In the genomic region with DNA sequence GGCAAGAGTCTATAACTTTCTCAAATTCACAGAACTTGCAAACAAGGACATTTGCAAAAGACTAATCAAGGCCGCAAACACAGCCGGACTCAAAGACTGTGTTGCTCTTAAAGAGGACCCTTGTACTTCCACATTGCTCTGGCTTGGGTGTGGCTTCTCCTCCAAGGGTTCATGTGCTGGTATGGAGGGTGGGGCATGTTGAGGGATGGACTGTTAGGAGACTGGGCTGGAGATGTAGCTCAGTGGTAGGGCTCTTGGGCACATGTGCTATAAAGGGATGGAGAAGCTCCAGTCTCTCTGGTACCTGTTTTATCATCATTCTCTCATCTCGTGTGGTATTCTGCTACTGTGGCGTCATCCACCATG, we compare ENCODE assay signal across 27 mouse cellular contexts. TPM values are rescaled to one million over a fixed set of nuclear protein-coding genes. Genes with fewer than 3 reads are reported as not detected.
DNase-seq lines count a peak whose midpoint lies in the region; ATAC-seq and TF ChIP-seq lines count a peak whose summit lies in the region.
"Had no signal": no experiment of that assay in that cellular context is flagged by ENCODE, and none has a peak within 500 bp of the region (broad histone marks: within the 10 kb centered on the region; RNA-seq: fewer than 3 reads in every experiment).

No protein-coding gene starts in this region.

- no peak for TF ChIP-seq EP300 in heart, postnatal 0 days (IDR thresholded peaks at IDR 0.05; ENCODE audit: low read depth)

- H3K4me1 ChIP-seq in heart, embryonic 12.5 days (replicated peaks), result peaks cover 30% of the 10 kb centered on the region
- H3K4me1 ChIP-seq in heart, postnatal 0 days (ENCODE audit: control insufficient read depth, insufficient read depth), result peaks cover 17% of the 10 kb centered on the region; the same call in 1 of the 2 replicates
- H3K4me1 ChIP-seq in midbrain, embryonic 13.5 days (replicated peaks), result peaks cover 8% of the 10 kb centered on the region
- H3K4me1 ChIP-seq in midbrain, embryonic 14.5 days (ENCODE audit: control insufficient read depth, insufficient read depth, low read length), result no peaks in the 10 kb centered on the region
- H3K4me1 ChIP-seq in thymus, adult 2 months (replicated peaks; ENCODE audit: control insufficient read depth, insufficient read depth, low read length), result no peaks in the 10 kb centered on the region
- H3K4me1 ChIP-seq: liver, embryonic 15.5 days; lung, embryonic 15.5 days; midbrain, embryonic 12.5 days; stomach, embryonic 15.5 days had no signal

- H3K36me3 ChIP-seq in heart, embryonic 12.5 days, result no peaks in the 10 kb centered on the region
- no peaks in the 10 kb centered on the region for H3K36me3 ChIP-seq in heart, postnatal 0 days (replicated peaks; ENCODE audit: control insufficient read depth, insufficient read depth, low read length)
- H3K36me3 ChIP-seq in midbrain, embryonic 13.5 days, result no peaks in the 10 kb centered on the region
- no peaks in the 10 kb centered on the region for H3K36me3 ChIP-seq in midbrain, embryonic 14.5 days (ENCODE audit: control insufficient read depth, insufficient read depth, low read length)
- no peaks in the 10 kb centered on the region for H3K36me3 ChIP-seq in thymus, adult 2 months (ENCODE audit: control insufficient read depth, insufficient read depth, low read length)
- H3K36me3 ChIP-seq: hindbrain, embryonic 12.5 days; liver, embryonic 15.5 days; lung, embryonic 15.5 days; midbrain, embryonic 12.5 days; neural tube, embryonic 15.5 days; stomach, embryonic 15.5 days had no signal

- H3K9me3 ChIP-seq in heart, embryonic 12.5 days (replicated peaks), result no peaks in the 10 kb centered on the region
- no peaks in the 10 kb centered on the region for H3K9me3 ChIP-seq in heart, postnatal 0 days (replicated peaks; ENCODE audit: control insufficient read depth, low read length)
- no peaks in the 10 kb centered on the region for H3K9me3 ChIP-seq in midbrain, embryonic 13.5 days
- no peaks in the 10 kb centered on the region for H3K9me3 ChIP-seq in midbrain, embryonic 14.5 days (ENCODE audit: control insufficient read depth, low read length)
- H3K9me3 ChIP-seq: forebrain, embryonic 13.5 days; hindbrain, embryonic 12.5 days; liver, embryonic 15.5 days; lung, embryonic 15.5 days; midbrain, embryonic 12.5 days; neural tube, embryonic 15.5 days; stomach, embryonic 15.5 days had no signal

- ATAC-seq in heart, embryonic 12.5 days (ENCODE audit: insufficient number of reproducible peaks, low FRiP score), result no peak
- ATAC-seq in heart, postnatal 0 days (ENCODE audit: insufficient read depth, low read depth), result no peak; the same call in 1 of the 2 replicates
- ATAC-seq in midbrain, embryonic 13.5 days, result peak; percentile 24; the same call in 1 of the 2 replicates
- no peak for ATAC-seq in midbrain, embryonic 14.5 days (ENCODE audit: low FRiP score, low TSS enrichment)
- ATAC-seq: forebrain, embryonic 13.5 days; hindbrain, postnatal 0 days; Patski had no signal

- no peaks in the 10 kb centered on the region for H3K27me3 ChIP-seq in heart, embryonic 12.5 days (replicated peaks)
- H3K27me3 ChIP-seq in heart, postnatal 0 days (ENCODE audit: control insufficient read depth, insufficient read depth, low read length), result no peaks in the 10 kb centered on the region
- no peaks in the 10 kb centered on the region; the same call in 1 of the 2 replicates for H3K27me3 ChIP-seq in midbrain, embryonic 13.5 days
- H3K27me3 ChIP-seq in midbrain, embryonic 14.5 days (ENCODE audit: control insufficient read depth, insufficient read depth, low read length), result no peaks in the 10 kb centered on the region
- H3K27me3 ChIP-seq in thymus, adult 2 months (ENCODE audit: control insufficient read depth, insufficient read depth, low read length), result no peaks in the 10 kb centered on the region
- H3K27me3 ChIP-seq: forebrain, embryonic 13.5 days; hindbrain, embryonic 12.5 days; liver, embryonic 15.5 days; lung, embryonic 15.5 days; midbrain, embryonic 12.5 days; neural tube, embryonic 15.5 days; Patski; stomach, embryonic 15.5 days had no signal

- no peak overlapping the region for H3K4me2 ChIP-seq in heart, embryonic 12.5 days
- no peak overlapping the region for H3K4me2 ChIP-seq in heart, postnatal 0 days (ENCODE audit: low read depth, low read length)
- no peak overlapping the region for H3K4me2 ChIP-seq in midbrain, embryonic 13.5 days (replicated peaks)
- H3K4me2 ChIP-seq in midbrain, embryonic 14.5 days (ENCODE audit: low read length), result no peak overlapping the region
- H3K4me2 ChIP-seq: forebrain, embryonic 13.5 days; hindbrain, embryonic 12.5 days; liver, embryonic 15.5 days; lung, embryonic 15.5 days; midbrain, embryonic 12.5 days; neural tube, embryonic 15.5 days; stomach, embryonic 15.5 days had no signal

- intact Hi-C loops in heart, postnatal 10 days (cut with DNase I), result no loop called here

- WGBS in heart, embryonic 12.5 days, result 67% methylated on average over 4 of the region's 4 CpGs
- 51% methylated on average over 4 of the region's 4 CpGs for WGBS in heart, postnatal 0 days
- 90% methylated on average over 4 of the region's 4 CpGs for WGBS in midbrain, embryonic 13.5 days
- WGBS in midbrain, embryonic 14.5 days, result 93% methylated on average over 4 of the region's 4 CpGs
- WGBS in thymus, adult 2 months, result 94% methylated on average over 4 of the region's 4 CpGs

- DNase-seq in heart, postnatal 10 days, result no peak
- DNase-seq in heart, postnatal 0 days (ENCODE audit: low spot score), result no peak
- DNase-seq in heart, adult 9 months (ENCODE audit: low spot score in 2 of 2), result no peak
- no peak for DNase-seq in midbrain, embryonic 14.5 days
- no peak for DNase-seq in thymus, adult 2 months
- DNase-seq in layer of hippocampus, postnatal 14 days (ENCODE audit: low spot score in 2 of 2), result no peak
- DNase-seq: adrenal gland, postnatal 10 days; cerebellum, adult 11 months; cerebellum, adult 9-10 months; cerebellum, postnatal 36 days; gastrocnemius, postnatal 14 days; kidney, adult 18-20 months; layer of hippocampus, postnatal 36 days; right cerebral cortex, postnatal 14 days; thymus, postnatal 25 days had no signal

- no peak for TF ChIP-seq CTCF in heart, postnatal 0 days (IDR thresholded peaks at IDR 0.05; ENCODE audit: low read depth)
- no peak for TF ChIP-seq CTCF in thymus, adult 2 months (IDR thresholded peaks at IDR 0.05; ENCODE audit: borderline replicate concordance, control insufficient read depth, extremely low read depth, insufficient read depth, low read length, poor library complexity)

- TF ChIP-seq POLR2A in thymus, adult 2 months (IDR thresholded peaks at IDR 0.05; ENCODE audit: control insufficient read depth, extremely low read depth, insufficient read depth, low read length, poor library complexity), result no peak

- H3K9ac ChIP-seq in heart, embryonic 12.5 days, result no peak overlapping the region
- H3K9ac ChIP-seq in heart, postnatal 0 days (replicated peaks; ENCODE audit: low read depth, low read length), result no peak overlapping the region
- H3K9ac ChIP-seq in midbrain, embryonic 13.5 days (replicated peaks), result no peak overlapping the region
- H3K9ac ChIP-seq in midbrain, embryonic 14.5 days (replicated peaks; ENCODE audit: low read length), result no peak overlapping the region
- H3K9ac ChIP-seq: forebrain, embryonic 13.5 days; hindbrain, embryonic 12.5 days; liver, embryonic 15.5 days; lung, embryonic 15.5 days; midbrain, embryonic 12.5 days; neural tube, embryonic 15.5 days; stomach, embryonic 15.5 days had no signal

- H3K4me3 ChIP-seq in heart, embryonic 12.5 days, result no peak overlapping the region
- H3K4me3 ChIP-seq in heart, postnatal 0 days (ENCODE audit: low read depth, low read length), result no peak overlapping the region
- H3K4me3 ChIP-seq in midbrain, embryonic 13.5 days (replicated peaks), result no peak overlapping the region
- no peak overlapping the region for H3K4me3 ChIP-seq in midbrain, embryonic 14.5 days (replicated peaks; ENCODE audit: low read depth, low read length)
- H3K4me3 ChIP-seq in thymus, adult 2 months (ENCODE audit: control insufficient read depth, insufficient read depth, low read length), result no peak overlapping the region
- H3K4me3 ChIP-seq: forebrain, embryonic 13.5 days; hindbrain, embryonic 12.5 days; liver, embryonic 15.5 days; lung, embryonic 15.5 days; midbrain, embryonic 12.5 days; neural tube, embryonic 15.5 days; stomach, embryonic 15.5 days had no signal

- peak overlapping the region; percentile 62 for H3K27ac ChIP-seq in heart, embryonic 12.5 days (ENCODE audit: poor library complexity, severe bottlenecking)
- peak overlapping the region; percentile 77 for H3K27ac ChIP-seq in heart, postnatal 0 days (ENCODE audit: low read depth)
- no peak overlapping the region for H3K27ac ChIP-seq in midbrain, embryonic 13.5 days
- H3K27ac ChIP-seq in midbrain, embryonic 14.5 days (replicated peaks; ENCODE audit: low read depth, low read length), result no peak overlapping the region
- H3K27ac ChIP-seq in thymus, adult 2 months (ENCODE audit: control insufficient read depth, insufficient read depth, low read length), result no peak overlapping the region
- H3K27ac ChIP-seq: forebrain, embryonic 13.5 days; hindbrain, embryonic 12.5 days; hindbrain, postnatal 0 days; liver, embryonic 15.5 days; lung, embryonic 15.5 days; midbrain, embryonic 12.5 days; neural tube, embryonic 15.5 days; stomach, embryonic 15.5 days had no signal

RNA-seq across cellular contexts. Expression of a gene that starts 7.7 kb away (rescaled TPM):
- 19.0 and 22.3 TPM in 2 replicates for polyA plus RNA-seq in heart, embryonic 12.5 days (2016; fragmentation: Nextera tagmentation; extraction: Ambion mirVana)
- total RNA-seq in heart, postnatal 10 days (2021), result 1 to 10 TPM; 5.8 to 6.4 TPM
- 3.6 and 3.8 TPM in 2 replicates for total RNA-seq in heart, postnatal 0 days (2014; rRNA removed; ENCODE audit: low replicate concordance)
- 4.7 and 5.7 TPM in 2 replicates for polyA plus RNA-seq in heart, postnatal 0 days (2015; fragmentation: Nextera tagmentation; extraction: Ambion mirVana)
- 5.0 and 6.1 TPM in 2 replicates for polyA plus RNA-seq in midbrain, embryonic 13.5 days (2015; fragmentation: Nextera tagmentation; extraction: Ambion mirVana)
- 10.7 and 11.3 TPM in 2 replicates for polyA plus RNA-seq in midbrain, embryonic 14.5 days (2014; fragmentation: Nextera tagmentation; extraction: Ambion mirVana)
- polyA plus RNA-seq in thymus, adult 2 months (2012; rRNA removed), result 2.8 and 3.0 TPM in 2 replicates
- 10 to 100 TPM; 24.5 to 28.0 TPM for total RNA-seq in layer of hippocampus, postnatal 14 days (2021)
- total RNA-seq: MEL had no signal

Comparison
In these comparisons a context has a peak if more than half of its experiments do, and no peak if none do; other contexts are left out.
1. H3K27ac ChIP-seq: peak in heart, embryonic 12.5 days (single experiment) and heart, postnatal 0 days (single experiment); none in midbrain, embryonic 13.5 days (single experiment), midbrain, embryonic 14.5 days (single experiment) and thymus, adult 2 months (single experiment).